Mouse (Mus musculus) CH12.LX (cell line): Measurements from ENCODE around the gene Ppid. TPM values are rescaled to one million over a fixed set of nuclear protein-coding genes. Genes with fewer than 3 reads are reported as not detected.

Source experiments
- DNase-seq: peaks from one replicate; pipeline ENCODE4 v3.0.0-alpha.2; 2013; ENCODE audit errors: extremely low read depth
- H3K27ac ChIP-seq: 2 replicates; pipeline ENCODE4 v1.5.1; 2012; ENCODE audit warnings: low read depth, mild to moderate bottlenecking, control low read depth, moderate library complexity; ENCODE audit not compliant: insufficient read depth
- H3K27me3 ChIP-seq: replicated peaks from 2 replicates; pipeline ENCODE3; 2012; ENCODE audit warnings: inconsistent platforms
- H3K36me3 ChIP-seq, 2 experiments: replicated peaks in 1 of 2; 2 replicates each; pipeline versions ENCODE3 to v1.6.1; 2012; ENCODE audit warnings: inconsistent platforms in 1 of 2, low read length in 1 of 2, mild to moderate bottlenecking in 1 of 2, mixed read lengths in 1 of 2, moderate library complexity in 1 of 2; ENCODE audit not compliant: control insufficient read depth in 1 of 2, insufficient read depth in 1 of 2
- H3K4me1 ChIP-seq, 2 experiments: 2 replicates each; pipeline ENCODE4 v1.6.1; 2012; ENCODE audit warnings: inconsistent platforms in 1 of 2, moderate library complexity in 1 of 2; ENCODE audit not compliant: insufficient read depth in 2 of 2, control insufficient read depth in 1 of 2
- H3K4me2 ChIP-seq: 2 replicates; pipeline ENCODE4 v1.6.1; 2012; ENCODE audit warnings: low read depth, mild to moderate bottlenecking, control low read depth; ENCODE audit not compliant: poor library complexity, insufficient read depth, severe bottlenecking
- H3K4me3 ChIP-seq, 3 experiments: fragments of 150-350 bp in 1 of 3; sonication (generic) in 1 of 3; replicated peaks in 1 of 3; 2 replicates each; pipeline versions ENCODE3 to v1.5.1; 2011 to 2012; ENCODE audit warnings: low read depth in 2 of 3, low read length in 2 of 3, mild to moderate bottlenecking in 2 of 3, moderate library complexity in 2 of 3, control low read depth in 1 of 3, improper control_type of control experiment in 1 of 3, inconsistent platforms in 1 of 3, mixed read lengths in 1 of 3; ENCODE audit not compliant: poor library complexity in 1 of 3
- H3K79me2 ChIP-seq: replicated peaks from 2 replicates; pipeline ENCODE4 v1.6.1; 2012; ENCODE audit warnings: mild to moderate bottlenecking, moderate library complexity; ENCODE audit not compliant: control insufficient read depth, poor library complexity, insufficient read depth, severe bottlenecking; ENCODE audit errors: extremely low read depth
- H3K9ac ChIP-seq: 2 replicates; pipeline ENCODE4 v1.6.1; 2012; ENCODE audit warnings: low read depth, mild to moderate bottlenecking, control low read depth, moderate library complexity; ENCODE audit not compliant: insufficient read depth
- H3K9me3 ChIP-seq: replicated peaks from 2 replicates; pipeline ENCODE3; 2012; ENCODE audit warnings: low read length, inconsistent platforms, mixed read lengths
- BHLHE40 ChIP-seq: IDR thresholded peaks from 2 replicates; pipeline ENCODE4 v1.6.1; 2011; ENCODE audit warnings: mild to moderate bottlenecking, low read depth, low read length, improper control_type of control experiment
- CHD2 ChIP-seq: IDR thresholded peaks from 2 replicates; pipeline ENCODE4 v1.6.1; 2011; ENCODE audit warnings: low read length, improper control_type of control experiment
- CTCF ChIP-seq, 2 experiments: IDR thresholded peaks in 1 of 2; conservative IDR thresholded peaks in 1 of 2; 2 replicates each; pipeline ENCODE4 v1.5.1; 2011 to 2012; ENCODE audit warnings: low read depth in 2 of 2, low read length in 2 of 2, improper control_type of control experiment in 1 of 2, inconsistent platforms in 1 of 2, mild to moderate bottlenecking in 1 of 2, moderate library complexity in 1 of 2
- E2F4 ChIP-seq: IDR thresholded peaks from 2 replicates; pipeline ENCODE4 v1.6.1; 2011; ENCODE audit warnings: low read depth, low read length, improper control_type of control experiment; ENCODE audit not compliant: insufficient replicate concordance
- ELF1 ChIP-seq: IDR thresholded peaks from 2 replicates; pipeline ENCODE4 v1.6.1; 2014; ENCODE audit warnings: low read depth, mild to moderate bottlenecking, inconsistent platforms, low read length, improper control_type of control experiment
- EP300 ChIP-seq: IDR thresholded peaks from 2 replicates; pipeline ENCODE4 v1.6.1; 2011; ENCODE audit warnings: low read length, improper control_type of control experiment
- IRF4 ChIP-seq: IDR thresholded peaks from 2 replicates; pipeline ENCODE4 v1.6.1; 2014; ENCODE audit warnings: low read depth, mild to moderate bottlenecking, inconsistent platforms, low read length, improper control_type of control experiment
- JUN ChIP-seq: IDR thresholded peaks from 2 replicates; pipeline ENCODE4 v1.6.1; 2011; ENCODE audit warnings: low read depth, mild to moderate bottlenecking, low read length, improper control_type of control experiment, moderate library complexity; ENCODE audit not compliant: insufficient read depth
- JUND ChIP-seq: conservative IDR thresholded peaks from 2 replicates; pipeline ENCODE4 v1.6.1; 2011; ENCODE audit warnings: low read depth, low read length, improper control_type of control experiment
- KAT2A ChIP-seq: IDR thresholded peaks from 2 replicates; pipeline ENCODE4 v1.6.1; 2012; ENCODE audit warnings: low read length, improper control_type of control experiment, inconsistent platforms; ENCODE audit not compliant: insufficient replicate concordance
- MAFK ChIP-seq: IDR thresholded peaks from 2 replicates; pipeline ENCODE4 v1.6.1; 2011; ENCODE audit warnings: low read length, improper control_type of control experiment; ENCODE audit not compliant: insufficient replicate concordance
- MAX ChIP-seq: IDR thresholded peaks from 2 replicates; pipeline ENCODE4 v1.6.1; 2011; ENCODE audit warnings: low read length, improper control_type of control experiment
- MEF2A ChIP-seq: IDR thresholded peaks from 2 replicates; pipeline ENCODE4 v1.6.1; 2014; ENCODE audit warnings: low read depth, mild to moderate bottlenecking, inconsistent platforms, low read length, improper control_type of control experiment, borderline replicate concordance
- MYC ChIP-seq: IDR thresholded peaks from 2 replicates; pipeline ENCODE4 v1.6.1; 2011; ENCODE audit warnings: low read depth, mild to moderate bottlenecking, improper control_type of control experiment, low read length
- NELFE ChIP-seq: IDR thresholded peaks from 2 replicates; pipeline ENCODE4 v1.6.1; 2011; ENCODE audit warnings: low read depth, low read length, improper control_type of control experiment
- NRF1 ChIP-seq: IDR thresholded peaks from 2 replicates; pipeline ENCODE4 v1.6.1; 2014; ENCODE audit warnings: low read depth, mild to moderate bottlenecking, inconsistent platforms, low read length, improper control_type of control experiment, moderate library complexity
- PAX5 ChIP-seq: IDR thresholded peaks from 2 replicates; pipeline ENCODE4 v1.6.1; 2012; ENCODE audit warnings: low read length, inconsistent platforms, mixed read lengths
- POLR2AphosphoS2 ChIP-seq: IDR thresholded peaks from 2 replicates; pipeline ENCODE4 v1.6.1; 2011; ENCODE audit warnings: low read depth, low read length, improper control_type of control experiment
- SIN3A ChIP-seq: IDR thresholded peaks from 2 replicates; pipeline ENCODE4 v1.6.1; 2012; ENCODE audit warnings: low read length, improper control_type of control experiment, inconsistent platforms
- TBP ChIP-seq: conservative IDR thresholded peaks from 2 replicates; pipeline ENCODE4 v1.6.1; 2011; ENCODE audit warnings: low read depth, low read length, improper control_type of control experiment
- UBTF ChIP-seq: IDR thresholded peaks from 2 replicates; pipeline ENCODE4 v1.6.1; 2012; ENCODE audit warnings: low read depth, mild to moderate bottlenecking, inconsistent platforms, low read length, improper control_type of control experiment, moderate library complexity
- USF1 ChIP-seq: IDR thresholded peaks from 2 replicates; pipeline ENCODE4 v1.6.1; 2014; ENCODE audit warnings: low read depth, mild to moderate bottlenecking, inconsistent platforms, low read length, improper control_type of control experiment
- ZC3H11A ChIP-seq: IDR thresholded peaks from 2 replicates; pipeline ENCODE4 v1.6.1; 2012; ENCODE audit warnings: low read depth, mild to moderate bottlenecking, inconsistent platforms, low read length, improper control_type of control experiment
- ZKSCAN1 ChIP-seq: IDR thresholded peaks from 2 replicates; pipeline ENCODE4 v1.6.1; 2012; ENCODE audit warnings: low read depth, inconsistent platforms, low read length, improper control_type of control experiment, borderline replicate concordance
- dilution Hi-C: fragments of 300-500 bp; cut with MboI; formaldehyde crosslinking; loops from 2 replicates; pipeline ENCODE4 v1.14.3; 2020; ENCODE audit warnings: low sequenced_read_pairs; ENCODE audit not compliant: extremely low pct_unique_long_range_greater_than_20kb, extremely low pct_ligation_motif_present
- in situ Hi-C: fragments of 300-500 bp; cut with MboI; formaldehyde crosslinking; loops from 3 replicates; pipeline ENCODE4 v1.14.3; 2019; ENCODE audit warnings: low sequenced_read_pairs, low pct_ligation_motif_present, low pct_unique_long_range_greater_than_20kb, mixed read lengths
- polyA plus RNA-seq: library from polyadenylated mRNA; unstranded; fragments of >175 nt; gene quantifications from 2 replicates; pipeline ENCODE4 v1.2.1, GENCODE M21; 2012; ENCODE audit warnings: low read depth; ENCODE audit not compliant: insufficient read length
- total RNA-seq, 2 experiments: library from RNA; depleted of rRNA; stranded (reverse); fragments of 300-350 nt in 1 of 2; fragments of >200 nt in 1 of 2; gene quantifications; 2 replicates each; pipeline ENCODE4 v1.2.3; 2012 to 2014

Ppid gene
- total and polyA plus RNA-seq, 3 experiments: 129 to 438 (median 335) TPM

GRCm38 (mm10) chr3:79559773-79560045 is 31.4 kb upstream of the Ppid start:
- Histone ChIP-seq H3K9me3 (no peaks in the 10 kb centered on the region), H3K79me2 (no peaks in the 10 kb centered on the region), H3K27ac (no peak overlapping the region), H3K9ac (no peak overlapping the region), H3K27me3 (peaks cover 31% of the 10 kb centered on the region), H3K4me3 (no peak overlapping the region), H3K4me1 (no peaks in the 10 kb centered on the region), H3K4me2 (no peak overlapping the region), H3K36me3 (no peaks in the 10 kb centered on the region)
- TF ChIP-seq NRF1: no peak
- no peak for TF ChIP-seq CTCF (conservative IDR thresholded peaks at IDR 0.05 in 1 of 2, IDR thresholded peaks at IDR 0.05 in 1 of 2; ENCODE audit: low read depth in 2 of 2, low read length in 2 of 2)
- no peak for TF ChIP-seq TBP
- TF ChIP-seq ZC3H11A: no peak
- no peak for TF ChIP-seq UBTF
- TF ChIP-seq CHD2: no peak
- no peak for TF ChIP-seq MEF2A
- no peak for TF ChIP-seq MAX
- no peak for TF ChIP-seq MAFK
- TF ChIP-seq USF1: no peak
- TF ChIP-seq ZKSCAN1: no peak
- TF ChIP-seq SIN3A: no peak
- in situ Hi-C loops: no loop called here
- dilution Hi-C loops: no loop called here
- no peak for DNase-seq

- Histone ChIP-seq H3K9ac (no peak overlapping the region), H3K4me1 (no peaks in the 10 kb centered on the region), H3K4me2 (no peak overlapping the region), H3K36me3 (no peaks in the 10 kb centered on the region), H3K9me3 (no peaks in the 10 kb centered on the region), H3K4me3 (no peak overlapping the region), H3K27ac (no peak overlapping the region), H3K27me3 (peaks cover 39% of the 10 kb centered on the region), H3K79me2 (no peaks in the 10 kb centered on the region)
- no peak for TF ChIP-seq BHLHE40
- no peak for TF ChIP-seq NRF1
- no peak for TF ChIP-seq MEF2A
- TF ChIP-seq JUN: no peak
- TF ChIP-seq NELFE: no peak
- TF ChIP-seq E2F4: no peak
- no peak for TF ChIP-seq PAX5
- TF ChIP-seq KAT2A: no peak
- no peak for TF ChIP-seq MYC
- TF ChIP-seq ZC3H11A: no peak
- TF ChIP-seq IRF4: no peak
- TF ChIP-seq CHD2: no peak
- TF ChIP-seq EP300: no peak
- TF ChIP-seq POLR2AphosphoS2: no peak
- no peak for TF ChIP-seq MAX
- TF ChIP-seq JUND: no peak
- TF ChIP-seq ELF1: no peak
- TF ChIP-seq USF1: no peak
- no peak for DNase-seq
- in situ Hi-C loops (no loop called here), dilution Hi-C loops (no loop called here)
Observed at GRCm38 (mm10) chr3:79560555-79560954, 30.6 kb upstream of the Ppid start.
